Comparison of ENCODE assay signal across 10 mouse cellular contexts in the genomic region with DNA sequence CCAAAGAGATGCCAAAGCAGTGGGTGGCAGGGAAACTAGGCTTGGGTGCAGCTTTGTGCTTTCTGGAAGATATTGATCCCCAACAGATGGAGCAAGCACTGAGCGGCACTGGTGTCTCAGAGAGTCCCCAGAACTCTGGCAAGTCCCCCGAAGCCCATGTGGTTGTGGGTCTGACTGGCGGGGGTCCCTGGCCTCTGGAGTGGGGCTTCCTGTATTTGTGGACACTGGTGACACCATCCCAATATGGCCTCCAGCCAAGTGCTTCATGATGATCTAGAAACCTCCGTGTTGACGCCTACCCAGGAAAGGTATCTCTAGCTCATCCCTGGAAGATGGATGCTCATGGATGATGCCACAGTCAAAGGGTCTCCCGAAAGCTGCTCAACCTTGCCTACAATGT.
"Had no signal": no experiment of that assay in that cellular context is flagged by ENCODE, and none has a peak within 500 bp of the region (broad histone marks: within the 10 kb centered on the region; RNA-seq: fewer than 3 reads in every experiment).

No protein-coding gene starts in this region.

- H3K36me3 ChIP-seq: limb, embryonic 12.5 days; midbrain, embryonic 13.5 days had no signal

- H3K4me3 ChIP-seq: limb, embryonic 12.5 days; midbrain, embryonic 13.5 days had no signal

- H3K9ac ChIP-seq: limb, embryonic 12.5 days; liver, embryonic 14.5 days; midbrain, embryonic 13.5 days had no signal

- H3K27ac ChIP-seq: limb, embryonic 12.5 days; liver, embryonic 14.5 days; midbrain, embryonic 13.5 days had no signal

- ATAC-seq: intestine, postnatal 0 days; midbrain, embryonic 13.5 days had no signal

- H3K4me2 ChIP-seq: limb, embryonic 12.5 days had no signal

- DNase-seq: kidney, adult 8-10 months; kidney, postnatal 25 days; liver; lung, adult 18-20 months; lung, postnatal 36 days; thymus, postnatal 36 days had no signal

- H3K9me3 ChIP-seq: limb, embryonic 12.5 days; midbrain, embryonic 13.5 days had no signal
